Mouse (Mus musculus): ENCODE measurements around the gene 4931422A03Rik.

DNA sequence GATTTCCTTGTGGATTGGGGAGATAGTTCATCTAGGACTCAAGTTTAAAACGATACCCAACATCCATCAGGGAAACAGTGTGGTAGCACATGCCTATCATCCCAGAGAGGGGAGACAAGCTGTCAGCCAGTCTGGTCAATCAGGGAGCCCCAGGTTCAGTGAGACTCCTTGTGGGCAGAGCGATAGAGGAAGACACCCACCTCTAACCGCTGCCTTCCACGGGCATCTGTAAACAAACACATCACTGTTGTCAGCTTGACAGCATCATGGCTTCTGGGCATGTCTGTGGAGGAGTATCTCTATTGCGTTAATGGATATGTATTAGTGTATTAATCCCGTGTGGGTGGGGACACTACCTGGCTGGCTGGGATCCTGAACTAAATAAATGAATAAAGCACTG is 71.3 kb downstream of the 4931422A03Rik start:
- TF ChIP-seq POLR2A (IDR thresholded peaks at IDR 0.05; ENCODE audit: insufficient read depth, low read length): no peak
- TF ChIP-seq CTCF (IDR thresholded peaks at IDR 0.05; ENCODE audit: low read depth, low read length): no peak
